Mouse (Mus musculus) spleen, postnatal 0 days (tissue): ENCODE measurements around the gene Pi16. TPM values are rescaled to one million over a fixed set of nuclear protein-coding genes. Genes with fewer than 3 reads are reported as not detected.

ENCODE experiments used
- polyA plus RNA-seq: library from polyadenylated mRNA; unstranded; fragments of >200 nt; fragmentation: Nextera tagmentation; extraction: Ambion mirVana; gene quantifications from 2 replicates; pipeline ENCODE4 v1.2.1, GENCODE M21; 2015

Pi16 gene
- 7.3 and 12.1 TPM in 2 replicates for polyA plus RNA-seq

DNA sequence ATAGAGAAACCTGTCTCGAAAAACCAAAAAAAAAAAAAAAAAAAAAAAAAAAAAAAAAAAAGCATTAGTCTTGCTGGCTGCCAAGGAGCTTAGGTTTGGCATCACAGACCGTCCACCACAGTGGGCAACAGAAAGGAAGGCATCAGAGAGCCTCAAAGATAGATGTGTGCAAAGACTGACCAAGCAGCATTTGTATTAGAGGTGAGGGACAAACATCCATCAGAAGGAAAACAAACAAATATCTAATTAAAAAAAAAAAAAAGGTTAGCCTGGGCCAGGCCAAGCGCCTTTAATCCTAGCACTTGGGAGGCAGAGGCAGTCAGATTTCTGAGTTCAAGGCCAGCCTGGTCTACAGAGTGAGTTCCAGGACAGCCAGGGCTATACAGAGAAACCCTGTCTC is at the start of gene Pi16:
Gene Pi16 (plus strand): TSS at position 301 of the 400 bp plus-strand sequence.

DNA sequence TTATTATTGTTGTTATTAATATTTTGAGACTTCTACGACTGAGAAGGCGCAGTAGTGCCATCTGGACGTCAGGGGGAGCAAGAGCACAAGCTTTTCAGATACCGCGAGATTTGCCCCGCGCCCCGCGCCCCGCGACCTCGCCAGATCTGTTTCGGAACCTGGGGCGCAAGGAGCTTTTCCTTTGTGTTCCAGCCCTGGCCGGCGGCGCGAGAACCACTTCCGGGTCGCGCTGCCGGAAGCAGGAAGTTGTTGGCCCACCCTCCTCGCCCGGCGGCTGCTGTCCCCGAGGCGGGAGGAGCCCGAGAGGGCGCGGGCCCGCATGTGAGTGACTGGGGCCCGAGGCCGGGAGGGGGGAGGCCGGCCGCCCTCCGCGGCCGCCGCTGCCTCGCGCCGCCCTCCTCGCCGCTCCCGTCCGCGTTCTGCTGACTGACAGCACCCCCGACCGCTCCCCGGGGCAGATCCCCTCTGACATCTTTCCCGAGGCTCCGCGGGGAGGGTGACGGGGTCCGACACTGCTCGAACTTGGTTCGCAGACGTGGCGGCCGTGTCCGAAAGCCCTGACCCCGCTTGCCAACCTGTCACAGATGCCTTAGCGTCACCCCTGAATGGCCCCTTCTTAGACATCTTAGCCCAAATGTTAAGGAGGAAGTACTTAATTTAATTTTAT is 48.7 kb upstream of the Pi16 start, which contains the start of gene BC004004:
Gene BC004004 (plus strand): TSS at position 107 of the 667 bp plus-strand sequence.

DNA sequence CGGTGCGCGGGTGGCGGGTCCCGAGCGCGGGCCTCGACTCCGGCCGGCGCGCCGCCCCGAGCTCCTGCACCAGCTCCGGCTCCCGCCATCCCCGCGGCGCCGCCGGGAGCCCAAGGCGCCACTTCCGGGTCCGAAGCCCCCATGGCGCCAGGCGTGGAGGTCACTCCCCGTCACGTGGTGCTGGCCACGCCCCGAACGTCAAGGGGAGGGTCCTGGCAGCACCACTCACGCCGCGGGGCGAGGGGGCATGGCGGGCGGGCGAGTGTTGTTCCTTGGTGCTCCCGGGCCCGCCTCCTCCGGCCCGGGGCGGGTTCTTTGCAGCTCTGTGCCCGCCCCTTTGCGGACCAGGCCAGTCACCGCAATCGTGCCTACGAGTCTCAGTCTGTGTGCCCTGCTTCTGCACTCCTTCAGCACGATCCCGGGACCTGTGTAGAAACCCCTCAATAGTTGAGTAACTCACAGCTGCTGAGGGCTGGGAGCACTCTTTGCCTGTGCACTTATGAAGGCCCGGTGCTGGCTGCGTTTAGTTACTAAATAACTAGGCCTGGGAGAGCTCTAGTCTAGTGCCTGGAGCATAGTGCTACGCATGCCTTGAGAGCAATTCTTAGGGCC is 30.3 kb downstream of the Pi16 start, which contains the start of gene Mtch1:
Gene Mtch1 (minus strand): TSS at position 290 of the 612 bp plus-strand sequence.

DNA sequence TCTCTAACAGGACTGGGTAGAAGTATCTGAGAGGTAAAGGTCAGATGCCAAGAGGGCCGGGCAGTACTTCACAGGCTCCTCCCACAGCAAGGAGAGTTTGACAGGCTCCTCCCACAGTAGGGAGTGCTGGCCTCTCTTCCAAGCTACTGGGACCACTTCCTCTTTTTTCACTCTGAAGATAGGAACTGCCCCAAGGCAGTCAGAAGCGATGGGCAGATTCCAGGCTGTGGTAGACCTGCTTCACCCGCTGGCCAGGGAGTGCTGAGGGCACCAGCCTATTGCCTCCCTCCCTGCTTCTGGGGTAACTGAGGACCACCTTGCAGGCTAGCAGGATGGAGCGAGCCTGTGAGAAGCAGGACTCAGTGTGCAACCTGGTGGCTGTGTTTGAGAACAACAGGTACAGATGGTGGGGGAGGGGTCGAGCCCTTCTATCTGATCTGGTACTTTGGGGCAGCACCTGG is 43.3 kb downstream of the Pi16 start, which contains the start of gene Fgd2:
Gene Fgd2 (plus strand): TSS at position 154 of the 461 bp plus-strand sequence.

Other genes starting within 250 kb of the Pi16 start
- gene Cdkn1a, start 226.7 kb upstream of the Pi16 start, polyA plus RNA-seq, result 9.1 and 9.8 TPM in 2 replicates
- 14.4 and 21.6 TPM in 2 replicates for gene Rab44, start 203.5 kb upstream of the Pi16 start, polyA plus RNA-seq
- gene Cpne5, start 79.5 kb upstream of the Pi16 start, polyA plus RNA-seq, result 0.45 and 1.1 TPM in 2 replicates
- gene Ppil1, start 53.5 kb upstream of the Pi16 start, polyA plus RNA-seq, result 85.5 TPM in 2 replicates
- gene BC004004, start 48.9 kb upstream of the Pi16 start, polyA plus RNA-seq, result 63.6 and 65.4 TPM in 2 replicates
- gene Mtch1, start 30.3 kb downstream of the Pi16 start, polyA plus RNA-seq, result 104 and 116 TPM in 2 replicates
- 14.4 and 22.9 TPM in 2 replicates for gene Fgd2, start 43.2 kb downstream of the Pi16 start, polyA plus RNA-seq
- 66.6 and 94.8 TPM in 2 replicates for gene Pim1, start 173.1 kb downstream of the Pi16 start, polyA plus RNA-seq
- gene Gm17657, start 232.0 kb downstream of the Pi16 start, polyA plus RNA-seq, result not detected in 2 replicates
- 3.4 and 3.8 TPM in 2 replicates for gene Tbc1d22b, start 232.1 kb downstream of the Pi16 start, polyA plus RNA-seq
- gene Tmem217, start 234.7 kb downstream of the Pi16 start, polyA plus RNA-seq, result 0.20 and 0.51 TPM in 2 replicates